Mouse (Mus musculus): ENCODE data around the gene Vsig8.

DNA sequence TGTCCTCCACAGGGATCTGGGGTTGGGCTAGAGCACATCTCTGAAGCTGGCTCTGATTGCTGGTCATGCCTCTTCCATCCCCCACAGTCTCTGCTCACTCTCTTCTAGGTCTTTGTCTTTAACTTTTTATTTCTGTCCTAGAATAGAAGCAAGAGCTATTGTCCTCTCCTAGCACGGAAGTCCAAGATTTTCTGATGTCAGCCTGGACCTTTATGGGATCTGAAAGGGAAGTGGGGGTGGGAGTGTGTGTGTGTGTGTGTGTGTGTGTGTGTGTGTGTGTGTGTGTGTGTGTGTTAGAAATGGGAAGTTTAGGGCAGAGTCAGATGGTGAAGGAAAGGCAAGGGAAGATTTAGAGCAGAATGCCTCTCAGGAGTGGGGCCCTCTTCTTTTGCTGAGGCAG, 3.1 kb upstream of the Vsig8 start:
- no peak for TF ChIP-seq POLR2A (IDR thresholded peaks at IDR 0.05; ENCODE audit: low read depth, low read length)
- TF ChIP-seq CTCF (IDR thresholded peaks at IDR 0.05; ENCODE audit: extremely low read depth, insufficient read length, insufficient replicate concordance, low read depth, low read length): no peak

All from small intestine, adult 2 months (tissue).